Mouse (Mus musculus) erythroblast, adult 5-6 weeks (primary cell): Measurements from ENCODE around the gene Ddrgk1. TPM values are rescaled to one million over a fixed set of nuclear protein-coding genes. Genes with fewer than 3 reads are reported as not detected.

Experiments used
- ATAC-seq: replicated peaks from 2 replicates; pipeline ENCODE4 v1.8.0; 2016; ENCODE audit warnings: moderate number of reproducible peaks, mild to moderate bottlenecking, moderate TSS enrichment, inconsistent platforms; ENCODE audit not compliant: poor library complexity, low FRiP score, severe bottlenecking
- total RNA-seq, 2 experiments: library from RNA; stranded (forward) in 1 of 2; stranded (reverse) in 1 of 2; fragments of 150-400 nt in 1 of 2; fragments of 200-764, 138-1000 nt in 1 of 2; gene quantifications; 2 replicates each; pipeline versions ENCODE4 v1.2.3 to v1.2.4; 2015 to 2017; ENCODE audit warnings: low replicate concordance in 2 of 2

The Ddrgk1 gene
- total RNA-seq, 2 experiments from 2014 or later, result 19.8 to 20.9 TPM

- ATAC-seq, result no peak
These were observed 45.5 kb downstream of the Ddrgk1 start for GRCm38 (mm10) chr2:130618972-130619371.

GRCm38 (mm10) chr2:130613091-130613490, 51.4 kb downstream of the Ddrgk1 start:
- peak; percentile 63; the same call in 1 of the 2 replicates for ATAC-seq

Other genes starting within 250 kb of the Ddrgk1 start
- 35.1 and 78.4 TPM in 2 replicates for gene Vps16, start 240.3 kb downstream of the Ddrgk1 start, total RNA-seq (2015; ENCODE audit: low replicate concordance)
- gene Vps16, start 240.3 kb downstream of the Ddrgk1 start, total RNA-seq (2017; ENCODE audit: low replicate concordance), result 37.1 and 47.7 TPM in 2 replicates
- 2.1 and 6.0 TPM in 2 replicates for gene Pced1a, start 240.0 kb downstream of the Ddrgk1 start, total RNA-seq (2015; ENCODE audit: low replicate concordance)
- gene Pced1a, start 240.0 kb downstream of the Ddrgk1 start, total RNA-seq (2017; ENCODE audit: low replicate concordance), result 1.7 and 2.8 TPM in 2 replicates
- 29.9 and 39.8 TPM in 2 replicates for gene Ptpra, start 214.4 kb downstream of the Ddrgk1 start, total RNA-seq (2015; ENCODE audit: low replicate concordance)
- gene Ptpra, start 214.4 kb downstream of the Ddrgk1 start, total RNA-seq (2017; ENCODE audit: low replicate concordance), result 42.1 and 53.9 TPM in 2 replicates
- 15.0 TPM in 2 replicates for gene Mrps26, start 100.9 kb downstream of the Ddrgk1 start, total RNA-seq (2015; ENCODE audit: low replicate concordance)
- 6.6 and 13.7 TPM in 2 replicates for gene Mrps26, start 100.9 kb downstream of the Ddrgk1 start, total RNA-seq (2017; ENCODE audit: low replicate concordance)
- not detected in 2 replicates for gene Oxt, start 88.5 kb downstream of the Ddrgk1 start, total RNA-seq (2015; ENCODE audit: low replicate concordance)
- gene Oxt, start 88.5 kb downstream of the Ddrgk1 start, total RNA-seq (2017; ENCODE audit: low replicate concordance), result not detected in 2 replicates
- not detected in 2 replicates for gene Avp, start 82.1 kb downstream of the Ddrgk1 start, total RNA-seq (2015; ENCODE audit: low replicate concordance)
- not detected in 2 replicates for gene Avp, start 82.1 kb downstream of the Ddrgk1 start, total RNA-seq (2017; ENCODE audit: low replicate concordance)
- gene Fastkd5, start 34.6 kb downstream of the Ddrgk1 start, total RNA-seq (2015; ENCODE audit: low replicate concordance), result 0.84 and 2.9 TPM in 2 replicates
- gene Fastkd5, start 34.6 kb downstream of the Ddrgk1 start, total RNA-seq (2017; ENCODE audit: low replicate concordance), result 7.1 and 9.1 TPM in 2 replicates
- gene Ubox5, start 34.6 kb downstream of the Ddrgk1 start, total RNA-seq (2015; ENCODE audit: low replicate concordance), result 1.7 and 3.8 TPM in 2 replicates
- gene Ubox5, start 34.6 kb downstream of the Ddrgk1 start, total RNA-seq (2017; ENCODE audit: low replicate concordance), result 0.68 and 0.98 TPM in 2 replicates
- gene Lzts3, start 21.9 kb downstream of the Ddrgk1 start, total RNA-seq (2015; ENCODE audit: low replicate concordance), result not detected in 2 replicates
- 0.43 and 0.84 TPM in 2 replicates for gene Lzts3, start 21.9 kb downstream of the Ddrgk1 start, total RNA-seq (2017; ENCODE audit: low replicate concordance)
- gene Itpa, start 3.0 kb upstream of the Ddrgk1 start, total RNA-seq (2015; ENCODE audit: low replicate concordance), result 11.3 and 13.0 TPM in 2 replicates
- 12.8 and 16.2 TPM in 2 replicates for gene Itpa, start 3.0 kb upstream of the Ddrgk1 start, total RNA-seq (2017; ENCODE audit: low replicate concordance)
- not detected in 2 replicates for gene Slc4a11, start 32.9 kb upstream of the Ddrgk1 start, total RNA-seq (2015; ENCODE audit: low replicate concordance)
- gene Slc4a11, start 32.9 kb upstream of the Ddrgk1 start, total RNA-seq (2017; ENCODE audit: low replicate concordance), result not detected in 2 replicates
- gene 4930402H24Rik, start 241.7 kb upstream of the Ddrgk1 start, total RNA-seq (2015; ENCODE audit: low replicate concordance), result 2.7 and 4.2 TPM in 2 replicates
- gene 4930402H24Rik, start 241.7 kb upstream of the Ddrgk1 start, total RNA-seq (2017; ENCODE audit: low replicate concordance), result 3.1 and 8.2 TPM in 2 replicates
- 9.0 and 18.8 TPM in 2 replicates for gene Atrn, start 241.8 kb upstream of the Ddrgk1 start, total RNA-seq (2015; ENCODE audit: low replicate concordance)
- 6.5 and 8.4 TPM in 2 replicates for gene Atrn, start 241.8 kb upstream of the Ddrgk1 start, total RNA-seq (2017; ENCODE audit: low replicate concordance)